Mouse (Mus musculus) lung, postnatal 0 days (tissue): ENCODE data around the gene Arhgef28.

Experiments
- CTCF ChIP-seq: IDR thresholded peaks from 2 replicates; pipeline ENCODE4 v1.5.1; 2016; ENCODE audit warnings: antibody characterized with exemption, mild to moderate bottlenecking
- EP300 ChIP-seq: IDR thresholded peaks from 2 replicates; pipeline ENCODE4 v1.6.1; 2016; ENCODE audit warnings: antibody characterized with exemption, mild to moderate bottlenecking, control low read depth

GRCm38 (mm10) chr13:97954051-97954450 is 252.2 kb downstream of the Arhgef28 start:
- TF ChIP-seq EP300 (no peak), CTCF (no peak)
